Mouse (Mus musculus): ENCODE measurements around the gene Cwc27. TPM values are rescaled to one million over a fixed set of nuclear protein-coding genes. Genes with fewer than 3 reads are reported as not detected.

Cwc27 gene
- 18.9 TPM for polyA plus RNA-seq (2017; shearing (Covaris generic))

DNA sequence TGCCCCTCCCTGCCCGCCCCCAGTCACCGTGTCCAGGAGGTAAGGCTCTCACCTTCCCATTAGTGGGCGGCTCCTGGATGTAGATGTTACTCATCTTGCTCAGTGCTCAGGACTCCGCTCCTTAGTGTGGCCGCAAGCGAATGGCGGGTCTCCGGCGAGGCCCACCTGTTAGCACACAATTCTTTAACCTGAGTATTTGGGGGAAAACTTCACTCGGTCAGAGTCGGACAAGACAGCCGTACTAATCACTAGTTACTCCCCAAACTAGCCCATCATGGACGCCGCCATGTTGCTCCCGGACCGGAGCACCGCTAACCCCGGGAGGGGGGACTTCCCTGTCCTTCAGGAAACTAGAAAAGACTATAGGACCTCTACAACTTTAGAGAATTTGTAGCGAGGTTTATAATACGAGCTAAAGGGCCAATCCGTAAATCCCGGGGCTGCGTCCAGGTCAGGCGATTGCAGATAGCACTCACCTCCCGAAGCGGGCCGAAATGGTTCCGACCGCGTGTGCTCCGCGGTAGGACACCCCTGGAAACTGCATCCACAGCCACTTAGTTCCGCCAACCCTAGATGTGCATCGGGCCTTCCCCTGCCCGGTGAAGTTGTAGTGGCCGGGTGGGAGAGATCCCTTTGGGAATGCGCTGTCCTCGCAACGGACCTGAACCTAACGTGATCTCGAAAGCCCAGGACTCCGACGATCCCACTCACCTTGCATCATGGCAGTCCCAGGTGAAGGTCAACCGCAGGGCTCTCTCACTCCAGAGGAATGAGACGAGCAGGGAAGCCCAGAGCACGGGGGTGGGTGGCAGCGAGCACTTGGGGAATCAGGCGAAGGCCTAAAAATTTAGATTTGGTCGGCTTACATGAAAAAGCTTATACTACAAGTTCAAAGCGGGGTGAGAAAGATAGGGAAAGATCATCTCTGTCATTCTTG, at the start of gene Cwc27:
Gene Cwc27 (minus strand): TSS at position 508 of the 937 bp plus-strand sequence.

DNA sequence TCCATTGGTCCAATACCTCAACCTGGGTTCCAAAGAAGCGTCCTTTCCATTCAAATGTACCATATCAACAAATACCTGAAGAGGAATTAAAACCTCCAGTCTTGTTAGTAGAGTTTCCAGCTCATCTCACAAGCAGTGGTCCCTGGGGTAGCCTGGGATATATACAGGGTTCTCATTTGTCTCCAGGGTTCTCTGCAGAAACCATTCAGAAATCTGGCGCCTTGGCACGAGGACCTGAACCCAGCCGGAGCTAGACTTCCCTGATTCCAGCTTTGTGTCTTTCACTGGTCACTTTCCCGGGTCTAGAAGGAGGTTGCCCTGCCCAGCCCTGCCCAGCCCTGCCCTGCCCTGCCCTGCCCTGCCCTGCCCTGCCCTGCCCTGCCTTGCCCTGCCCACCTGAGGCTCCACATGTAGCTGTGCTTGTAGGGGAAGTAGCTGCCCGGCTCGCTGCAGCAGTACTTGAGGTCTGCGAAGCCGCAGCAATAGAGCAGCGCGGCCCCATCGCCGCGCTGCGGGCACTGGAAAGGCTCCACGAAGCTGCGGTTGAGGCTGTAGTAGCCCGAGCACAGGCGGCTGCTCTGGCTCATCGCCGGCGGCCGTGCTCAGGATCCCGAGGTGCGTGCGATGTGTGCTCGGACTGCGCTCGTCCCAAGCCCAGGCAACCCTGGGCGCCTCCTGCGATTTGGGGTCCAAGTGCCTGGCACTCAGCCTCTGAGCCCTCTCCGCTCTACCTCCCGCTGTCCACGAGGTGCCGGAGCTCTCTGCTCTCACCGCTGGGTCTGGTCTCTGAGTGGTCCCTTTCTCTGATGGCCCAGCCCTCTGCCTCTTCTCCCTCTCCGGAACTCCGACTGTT, 46.4 kb upstream of the Cwc27 start, which contains the start of gene Shisal2b:
Gene Shisal2b (minus strand): TSS at position 767 of the 853 bp plus-strand sequence.

DNA sequence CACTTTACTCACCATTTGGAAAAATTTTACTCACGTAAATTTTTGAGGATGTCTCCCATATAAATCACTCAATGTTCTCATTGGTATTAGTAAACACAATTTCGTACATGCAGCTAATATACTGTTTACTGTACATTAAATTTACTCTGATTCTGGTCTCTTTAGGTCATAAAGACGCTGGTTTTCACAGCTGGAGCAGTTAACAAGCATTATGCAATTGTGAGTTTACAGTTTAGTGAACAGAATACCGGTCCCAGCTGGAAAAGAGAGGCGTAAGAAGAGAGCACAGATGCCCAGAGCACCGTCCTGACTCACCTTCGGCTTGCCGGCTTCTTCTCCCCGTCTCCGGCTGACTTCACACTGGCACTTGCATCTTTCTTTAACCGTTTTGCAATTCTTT, 24.8 kb downstream of the Cwc27 start, which contains the start of gene Srek1ip1:
Gene Srek1ip1 (plus strand): TSS at position 301 of the 400 bp plus-strand sequence.

Other genes with a start within 250 kb of the Cwc27 start
- 3.2 TPM for gene Srek1ip1, start 24.7 kb downstream of the Cwc27 start, polyA plus RNA-seq (2017; shearing (Covaris generic))
- not detected for gene Shisal2b, start 46.8 kb upstream of the Cwc27 start, polyA plus RNA-seq (2017; shearing (Covaris generic))
- gene Rgs7bp, start 237.8 kb upstream of the Cwc27 start, polyA plus RNA-seq (2017; shearing (Covaris generic)), result not detected

All from effector memory CD4-positive, alpha-beta T cell, adult 5 months (primary cell).